Mouse (Mus musculus): ENCODE data around the gene Apol9b. TPM values are rescaled to one million over a fixed set of nuclear protein-coding genes. Genes with fewer than 3 reads are reported as not detected.

The Apol9b gene
- polyA plus RNA-seq, 1 experiment, result not detected

- Histone ChIP-seq H3K4me1 (ENCODE audit: control insufficient read depth, insufficient read depth, low read length) (no peaks in the 10 kb centered on the region), H3K27ac (ENCODE audit: control insufficient read depth, insufficient read depth, low read depth, low read length, poor library complexity) (no peak overlapping the region), H3K4me3 (replicated peaks; ENCODE audit: control insufficient read depth, low read depth, low read length) (no peak overlapping the region)
- 79% methylated on average over 11 of the region's 11 CpGs for WGBS
- no peak for TF ChIP-seq POLR2A (IDR thresholded peaks at IDR 0.05; ENCODE audit: borderline replicate concordance, control insufficient read depth, low read depth, low read length)
- TF ChIP-seq CTCF (IDR thresholded peaks at IDR 0.05; ENCODE audit: control insufficient read depth, insufficient read depth, low read length), result peak; percentile 56
These were observed 53.7 kb downstream of the Apol9b start for GRCm38 (mm10) chr15:77782449-77783014.

- TF ChIP-seq CTCF (IDR thresholded peaks at IDR 0.05; ENCODE audit: control insufficient read depth, insufficient read depth, low read length) (no peak), POLR2A (IDR thresholded peaks at IDR 0.05; ENCODE audit: borderline replicate concordance, control insufficient read depth, low read depth, low read length) (no peak)
- H3K4me3 ChIP-seq (replicated peaks; ENCODE audit: control insufficient read depth, low read depth, low read length), result no peak overlapping the region
These were observed 55.4 kb downstream of the Apol9b start for GRCm38 (mm10) chr15:77784039-77784824.

GRCm38 (mm10) chr15:77785807-77786206 is 57.0 kb downstream of the Apol9b start:
- Histone ChIP-seq H3K4me3 (replicated peaks; ENCODE audit: control insufficient read depth, low read depth, low read length) (no peak overlapping the region), H3K27ac (ENCODE audit: control insufficient read depth, insufficient read depth, low read depth, low read length, poor library complexity) (no peak overlapping the region), H3K4me1 (ENCODE audit: control insufficient read depth, insufficient read depth, low read length) (no peaks in the 10 kb centered on the region)
- TF ChIP-seq POLR2A (IDR thresholded peaks at IDR 0.05; ENCODE audit: borderline replicate concordance, control insufficient read depth, low read depth, low read length), result no peak
- TF ChIP-seq CTCF (IDR thresholded peaks at IDR 0.05; ENCODE audit: control insufficient read depth, insufficient read depth, low read length), result no peak
- 80% methylated on average over 1 of the region's 1 CpGs for WGBS

More at GRCm38 (mm10) chr15:77784039-77784824, 55.4 kb downstream of the Apol9b start:
- H3K27ac ChIP-seq (ENCODE audit: control insufficient read depth, insufficient read depth, low read depth, low read length, poor library complexity), result no peak overlapping the region
- WGBS, result 86% methylated on average over 22 of the region's 22 CpGs
- H3K4me1 ChIP-seq (ENCODE audit: control insufficient read depth, insufficient read depth, low read length), result no peaks in the 10 kb centered on the region

Other genes with a start within 250 kb of the Apol9b start
- 4.4 and 4.6 TPM in 2 replicates for gene Apol11a, start 220.8 kb upstream of the Apol9b start, polyA plus RNA-seq (2011; ENCODE audit: insufficient read depth, insufficient read length, low replicate concordance, missing spikeins)
- gene Apol7c, start 195.7 kb upstream of the Apol9b start, polyA plus RNA-seq (2011; ENCODE audit: insufficient read depth, insufficient read length, low replicate concordance, missing spikeins), result not detected in 2 replicates
- not detected in 2 replicates for gene 1700025B11Rik, start 167.1 kb upstream of the Apol9b start, polyA plus RNA-seq (2011; ENCODE audit: insufficient read depth, insufficient read length, low replicate concordance, missing spikeins)
- not detected in 2 replicates for gene Apol10b, start 132.9 kb upstream of the Apol9b start, polyA plus RNA-seq (2011; ENCODE audit: insufficient read depth, insufficient read length, low replicate concordance, missing spikeins)
- gene Gm36245, start 129.8 kb upstream of the Apol9b start, polyA plus RNA-seq (2011; ENCODE audit: insufficient read depth, insufficient read length, low replicate concordance, missing spikeins), result not detected in 2 replicates
- 47.2 and 78.2 TPM in 2 replicates for gene Apol11b, start 85.8 kb upstream of the Apol9b start, polyA plus RNA-seq (2011; ENCODE audit: insufficient read depth, insufficient read length, low replicate concordance, missing spikeins)
- gene Apol7e, start 30.2 kb upstream of the Apol9b start, polyA plus RNA-seq (2011; ENCODE audit: insufficient read depth, insufficient read length, low replicate concordance, missing spikeins), result 0.88 and 4.3 TPM in 2 replicates
- gene Apol8, start 28.0 kb downstream of the Apol9b start, polyA plus RNA-seq (2011; ENCODE audit: insufficient read depth, insufficient read length, low replicate concordance, missing spikeins), result 47.8 and 48.7 TPM in 2 replicates
- 264 and 399 TPM in 2 replicates for gene Myh9, start 113.1 kb downstream of the Apol9b start, polyA plus RNA-seq (2011; ENCODE audit: insufficient read depth, insufficient read length, low replicate concordance, missing spikeins)
- 172 and 288 TPM in 2 replicates for gene Txn2, start 200.0 kb downstream of the Apol9b start, polyA plus RNA-seq (2011; ENCODE audit: insufficient read depth, insufficient read length, low replicate concordance, missing spikeins)
- 2.9 and 6.5 TPM in 2 replicates for gene Foxred2, start 227.7 kb downstream of the Apol9b start, polyA plus RNA-seq (2011; ENCODE audit: insufficient read depth, insufficient read length, low replicate concordance, missing spikeins)
- gene Eif3d, start 241.8 kb downstream of the Apol9b start, polyA plus RNA-seq (2011; ENCODE audit: insufficient read depth, insufficient read length, low replicate concordance, missing spikeins), result 53.3 and 79.3 TPM in 2 replicates

All from bone marrow, adult 2 months (tissue).